Mouse (Mus musculus) C2C12 (cell line): ENCODE data around the gene Gm10912.

ENCODE experiments used
- CTCF ChIP-seq: IDR thresholded peaks from one replicate; pipeline ENCODE4 v1.5.1; 2011; ENCODE audit not compliant: control insufficient read depth, insufficient read depth, insufficient read length
- MAX ChIP-seq: IDR thresholded peaks from one replicate; pipeline ENCODE4 v1.6.1; 2011; ENCODE audit warnings: mild to moderate bottlenecking, control low read depth
- USF1 ChIP-seq: IDR thresholded peaks from one replicate; pipeline ENCODE4 v1.6.1; 2011; ENCODE audit warnings: low read depth, mild to moderate bottlenecking, control low read depth, moderate library complexity

DNA sequence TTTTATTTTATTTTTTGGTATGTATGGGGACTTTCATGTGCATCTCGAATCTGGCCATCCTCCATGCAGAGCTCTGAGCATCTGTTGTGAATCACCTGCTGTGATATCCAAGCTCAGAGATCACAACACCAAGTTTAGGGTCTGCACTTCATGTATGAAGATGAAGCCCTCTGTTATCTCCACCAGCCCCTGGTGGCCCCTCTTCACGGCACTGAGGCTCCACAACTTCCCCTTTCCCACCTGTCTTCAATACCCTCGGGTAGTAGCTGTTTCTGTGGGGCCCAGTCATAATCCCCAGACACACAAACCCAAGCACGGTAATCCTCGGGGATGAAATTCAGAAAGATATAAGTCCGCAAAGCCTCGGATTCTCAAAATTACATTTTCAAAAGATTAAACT, 42.5 kb upstream of the Gm10912 start:
- TF ChIP-seq CTCF, result no peak
- no peak for TF ChIP-seq USF1
- TF ChIP-seq MAX, result no peak
